Mouse (Mus musculus): Measurements from ENCODE around the gene C1d.
"Not testable (repeated sequence)": the region's sequence is repeated elsewhere in the genome, so short reads cannot be mapped to it uniquely, and the experiment has no call there.

The C1d gene

DNA sequence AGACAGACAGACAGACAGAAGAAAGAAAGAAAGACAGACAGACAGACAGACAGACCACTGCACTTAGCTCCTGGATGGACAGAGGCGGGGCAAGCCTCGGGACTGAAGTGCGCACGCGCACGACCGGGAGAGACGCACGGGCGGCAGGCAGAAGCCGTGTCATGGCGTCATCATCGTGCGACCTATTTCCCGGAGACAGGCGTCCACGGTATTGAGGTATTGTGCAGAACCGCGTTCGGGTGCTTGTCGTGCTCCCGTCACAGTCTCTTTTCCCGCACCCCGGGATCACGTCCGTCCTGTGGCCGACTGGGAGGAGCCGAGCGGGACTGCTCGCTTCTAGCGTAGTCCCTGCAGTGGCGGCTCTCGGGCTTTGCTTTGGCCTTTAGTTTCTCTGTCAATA, at the start of gene C1d:
Gene C1d (plus strand): TSS at position 137 of the 400 bp plus-strand sequence.
- peak; percentile 93 to 96 for DNase-seq (ENCODE audit: low spot score in 2 of 2)

DNA sequence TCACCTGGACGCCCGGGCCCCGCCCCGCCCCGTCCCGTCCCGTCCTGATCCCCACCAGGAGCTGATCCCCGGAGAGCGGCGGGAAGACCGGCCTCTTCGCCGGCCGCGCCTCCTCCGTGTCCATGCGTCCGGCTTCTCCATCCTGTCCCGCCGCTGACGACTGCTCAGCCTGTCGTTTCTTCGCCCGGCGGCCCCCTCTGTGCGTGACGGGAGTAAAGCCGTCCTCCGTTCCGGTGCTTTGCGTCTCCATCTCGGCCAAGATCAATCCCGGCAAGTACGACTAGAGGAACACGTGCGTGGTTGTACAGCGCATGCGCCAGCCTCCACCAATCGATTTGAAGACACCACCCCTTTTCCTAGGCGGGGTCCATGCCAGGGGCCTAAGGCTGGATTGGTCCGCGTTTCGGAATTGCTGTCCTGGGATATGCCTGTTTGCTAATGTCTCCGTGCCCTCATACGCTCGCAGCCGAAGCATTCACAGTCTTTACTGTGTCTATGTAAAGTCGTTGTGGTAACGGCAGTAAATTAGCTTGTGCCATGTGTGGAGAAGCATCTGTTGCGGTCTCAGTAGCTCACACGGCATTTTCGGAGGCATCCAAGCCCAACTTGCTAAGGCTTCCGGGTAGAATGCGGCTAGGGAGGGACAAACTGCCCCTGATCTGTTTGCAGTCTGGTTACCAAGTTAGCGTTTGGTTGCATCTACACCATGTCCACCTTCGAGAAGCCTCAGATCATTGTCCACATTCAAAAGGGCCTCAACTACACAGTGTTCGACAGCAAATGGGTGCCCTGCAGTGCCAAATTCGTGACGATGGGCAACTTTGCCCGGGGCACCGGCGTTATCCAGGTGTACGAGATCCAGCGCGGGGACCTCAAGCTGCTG, 45.9 kb upstream of the C1d start, which contains the start of gene Pno1:
Gene Pno1 (minus strand): TSS at position 311 of the 883 bp plus-strand sequence.
- peak; percentile 96 for DNase-seq (ENCODE audit: low spot score in 2 of 2)

DNA sequence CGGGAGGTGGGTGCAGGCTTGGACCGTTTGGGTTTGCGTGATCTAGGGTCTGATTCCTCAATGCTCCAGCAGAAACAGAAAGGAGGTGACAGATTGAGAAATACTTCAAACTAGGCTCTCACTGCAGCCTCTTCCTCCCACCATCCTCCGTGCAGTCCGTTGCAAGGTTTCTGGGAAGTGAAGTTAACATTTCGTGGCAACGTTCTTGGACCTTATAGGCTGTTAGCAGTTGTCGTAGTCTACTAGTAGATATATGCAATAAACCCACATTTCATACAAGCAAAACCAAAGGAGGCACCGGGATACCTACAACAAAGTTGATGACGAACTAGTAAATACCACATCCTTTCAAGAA, 45.3 kb upstream of the C1d start:
- no peak for DNase-seq (ENCODE audit: low spot score in 2 of 2)

DNA sequence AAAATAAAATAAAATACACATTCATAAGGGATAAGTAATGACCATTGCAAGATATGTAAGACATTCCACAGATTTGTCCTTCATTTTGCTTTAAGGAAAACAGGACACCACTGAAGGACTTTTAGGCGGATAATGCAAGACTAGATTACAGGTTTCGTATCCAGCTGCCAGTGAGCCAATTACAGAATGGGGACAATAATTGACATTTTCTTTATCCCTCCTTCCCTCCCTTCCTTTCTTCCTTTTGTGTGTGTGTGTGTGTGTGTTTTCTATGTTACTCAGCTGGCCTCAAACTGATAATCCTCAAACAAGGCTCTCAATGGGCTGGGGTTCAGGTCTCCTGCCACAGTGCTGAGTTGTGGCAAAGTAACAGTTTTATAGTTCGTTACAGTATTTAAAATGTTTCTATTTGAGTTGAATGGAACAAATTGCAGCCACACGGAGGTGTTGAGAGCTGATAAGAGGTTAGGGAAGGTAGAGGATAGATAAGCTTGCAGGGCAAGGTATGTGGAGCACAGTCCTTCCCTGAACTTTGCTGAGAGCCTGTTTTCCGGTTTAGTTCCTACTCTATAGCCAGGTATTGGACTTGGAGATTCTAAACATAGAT, 44.4 kb upstream of the C1d start:
- DNase-seq (ENCODE audit: low spot score in 2 of 2): no peak

DNA sequence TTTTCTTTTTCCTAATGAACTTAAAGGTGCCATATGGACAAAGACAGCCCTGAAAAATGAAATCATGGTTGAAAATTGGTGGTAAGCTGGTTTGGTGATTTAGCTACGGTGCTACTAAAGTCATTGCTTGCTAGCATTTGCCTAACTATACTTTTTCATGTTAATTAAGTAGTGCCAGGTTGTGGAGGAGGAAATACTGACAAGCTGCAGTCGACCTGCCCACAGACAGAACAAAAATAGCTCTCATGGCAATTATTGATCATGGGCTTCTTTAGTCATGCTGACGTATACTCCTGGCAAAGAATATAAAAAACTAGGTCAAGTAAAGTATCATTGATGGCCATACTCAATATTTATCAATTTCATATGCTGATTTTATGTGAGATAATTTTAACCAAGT, 41.9 kb upstream of the C1d start:
- no peak for DNase-seq (ENCODE audit: low spot score in 2 of 2)

DNA sequence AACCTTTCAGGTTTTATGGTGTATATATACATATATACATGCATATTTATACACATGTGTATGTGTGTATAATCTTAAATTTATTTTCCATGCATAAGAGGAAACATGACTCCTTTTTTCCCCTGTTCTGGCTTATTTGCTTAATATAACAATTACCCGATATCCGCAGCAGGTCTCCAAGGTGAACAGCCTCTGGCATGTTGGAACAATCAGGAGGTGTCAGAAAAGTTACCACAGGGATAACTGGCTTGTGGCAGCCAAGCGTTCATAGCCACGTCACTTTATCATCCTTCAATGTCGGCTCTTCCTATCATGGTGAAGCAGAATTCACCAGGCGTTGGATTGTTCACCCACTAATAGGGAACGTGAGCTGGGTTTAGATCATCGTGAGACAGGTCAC, 36.3 kb upstream of the C1d start:
- no peak for DNase-seq (ENCODE audit: low spot score in 2 of 2)

DNA sequence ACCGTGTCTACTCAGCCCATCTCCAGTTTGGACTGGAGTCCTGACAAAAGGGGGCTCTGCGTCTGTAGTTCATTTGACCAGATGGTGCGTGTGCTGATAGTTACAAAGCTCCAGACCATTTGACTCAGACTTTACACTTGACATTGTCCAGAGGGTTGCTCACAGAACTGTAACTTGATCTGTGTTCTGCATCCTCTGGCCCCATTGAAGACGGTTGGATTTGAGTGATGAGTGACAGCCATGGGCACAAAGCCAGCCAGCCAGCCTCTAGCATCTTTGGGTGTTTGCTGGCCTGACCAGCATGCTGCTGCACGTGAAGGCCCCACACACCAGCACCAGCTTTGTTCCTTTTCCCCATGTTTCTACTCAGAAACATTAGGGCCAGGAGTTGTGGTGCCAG, 24.6 kb upstream of the C1d start:
- DNase-seq (ENCODE audit: low spot score in 2 of 2): no peak

DNA sequence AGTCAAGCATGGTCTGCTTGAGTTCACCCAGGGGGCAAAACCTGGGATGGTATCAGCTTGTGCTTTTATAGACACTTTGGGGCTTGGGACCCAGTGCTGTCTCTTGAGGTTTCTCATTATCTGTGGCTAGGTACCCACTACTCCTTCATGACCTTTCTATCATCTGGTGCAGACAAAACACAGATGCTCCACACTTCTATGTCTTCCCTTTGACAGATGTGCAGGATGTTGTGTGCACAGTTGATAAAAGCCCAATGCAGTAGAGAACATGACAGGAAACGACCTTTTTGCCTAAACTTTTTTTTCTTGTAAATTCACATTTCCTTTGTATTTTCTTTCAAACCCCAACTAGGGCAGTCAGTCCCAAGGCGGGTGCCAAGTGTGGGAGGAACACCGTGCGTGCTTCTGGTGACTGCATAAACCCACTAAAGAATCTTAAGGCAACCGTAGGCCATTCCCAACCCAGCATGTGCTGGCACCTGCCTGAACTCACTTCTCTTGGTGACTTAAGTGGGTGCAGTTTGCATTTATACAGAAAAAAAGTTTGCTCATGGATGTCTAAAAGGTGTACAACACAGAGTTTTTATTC, 20.8 kb upstream of the C1d start:
- DNase-seq (ENCODE audit: low spot score in 2 of 2): no peak

DNA sequence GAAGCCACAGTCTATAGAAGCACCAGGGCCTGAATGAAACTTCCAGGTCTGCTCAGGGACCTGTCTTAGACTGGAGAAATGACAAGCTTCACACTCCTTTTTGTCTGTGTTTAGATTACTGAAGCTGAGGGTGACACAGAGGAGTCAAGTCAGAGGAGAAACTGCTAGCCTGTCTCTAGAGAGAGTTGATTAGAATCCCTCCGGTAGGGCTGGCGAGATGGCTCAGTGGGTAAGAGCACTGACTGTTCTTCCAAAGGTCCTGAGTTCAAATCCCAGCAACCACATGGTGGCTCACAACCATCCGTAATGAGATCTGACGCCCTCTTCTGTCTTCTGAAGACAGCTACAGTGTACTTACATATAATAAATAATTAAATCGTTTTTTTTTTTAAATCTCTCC, 18.8 kb upstream of the C1d start:
- DNase-seq (ENCODE audit: low spot score in 2 of 2): not testable (repeated sequence)

DNA sequence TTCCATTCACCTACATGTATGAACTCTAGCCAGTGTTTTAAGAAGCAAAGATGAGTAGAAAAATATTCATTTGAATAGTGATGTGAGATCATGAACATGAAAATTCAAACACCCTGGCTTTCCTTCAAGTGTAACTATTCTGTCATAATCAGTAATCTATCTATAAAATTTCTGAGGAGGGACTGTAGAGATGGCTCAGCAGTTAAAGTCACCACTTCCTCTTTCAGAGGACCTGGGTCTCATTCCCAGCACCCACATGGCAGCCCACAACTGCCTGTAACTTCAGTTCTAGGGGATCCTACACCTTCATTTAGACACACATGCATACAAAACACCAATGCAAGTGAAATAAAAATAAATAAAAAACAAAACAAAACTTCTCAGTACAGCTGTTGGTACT, 8.7 kb upstream of the C1d start:
- no peak for DNase-seq (ENCODE audit: low spot score in 2 of 2)

DNA sequence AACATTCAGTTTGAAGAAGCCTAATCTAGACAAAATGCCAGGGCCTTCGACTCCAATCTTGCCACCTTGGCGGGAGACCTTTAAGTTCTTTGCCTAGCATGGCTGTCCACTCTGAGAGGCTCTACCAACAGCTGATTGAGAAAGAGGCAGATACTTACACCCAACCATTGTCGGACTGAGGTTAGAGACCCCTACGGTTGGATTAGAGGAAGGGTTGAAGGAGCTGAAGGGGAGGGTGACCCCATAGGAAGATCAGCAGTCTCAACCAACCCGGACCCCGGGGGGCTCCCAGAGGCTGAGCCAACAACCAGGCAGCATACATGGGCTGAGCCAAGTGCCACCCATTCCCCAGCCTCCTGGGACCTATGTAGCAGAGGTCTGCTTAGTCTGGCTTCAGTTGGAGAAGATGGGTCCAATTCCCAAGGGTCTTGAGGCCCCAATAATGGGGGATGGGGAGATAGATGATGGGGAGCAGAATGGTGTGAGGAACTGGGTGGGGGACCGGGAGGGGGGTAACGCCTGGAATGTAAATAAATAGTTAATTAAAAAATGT, 490 bp upstream of the C1d start:
- DNase-seq (ENCODE audit: low spot score in 2 of 2): peak; percentile 8 to 20

DNA sequence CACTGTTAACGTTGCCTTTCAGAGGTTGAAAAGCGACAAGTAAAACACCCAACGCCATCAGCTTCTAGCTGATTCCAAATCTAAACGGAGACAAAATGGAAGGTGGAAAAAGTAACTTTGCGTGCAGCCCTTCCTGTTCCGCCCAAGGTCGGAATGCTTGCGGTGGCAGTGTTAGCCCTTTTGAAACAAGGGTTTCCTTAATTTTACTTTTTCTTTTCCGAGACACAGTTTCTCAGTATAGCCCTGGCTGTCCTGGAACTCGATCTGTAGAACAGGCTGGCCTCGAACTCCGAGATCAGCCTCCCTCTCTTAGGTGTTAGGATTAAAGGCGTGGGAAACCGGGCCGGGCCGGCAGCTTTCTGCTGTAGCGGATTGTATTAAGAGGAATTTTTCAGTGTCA, 482 bp downstream of the C1d start:
- peak in 1 of 2 experiments; percentile 12 for DNase-seq (ENCODE audit: low spot score in 2 of 2)

DNA sequence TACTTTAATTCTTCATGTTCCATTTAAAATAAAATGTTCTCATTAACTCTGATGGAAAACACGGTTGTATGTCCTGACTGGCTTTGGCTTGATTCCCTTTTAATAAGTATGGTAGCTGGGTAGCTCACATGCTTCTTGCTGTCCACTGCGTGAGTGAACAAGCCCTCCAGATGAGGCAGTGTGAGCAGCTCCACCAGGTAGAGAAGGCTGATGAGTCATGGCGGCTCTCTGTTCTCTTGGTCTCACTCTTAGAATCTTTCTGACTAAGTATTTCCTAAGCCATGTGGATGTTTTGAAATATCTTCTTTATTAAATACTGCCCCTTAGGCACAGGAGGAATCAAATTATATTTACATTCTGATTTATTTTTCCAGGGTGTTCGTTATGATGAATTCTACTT, 9.8 kb downstream of the C1d start:
- DNase-seq (ENCODE audit: low spot score in 2 of 2): no peak

DNA sequence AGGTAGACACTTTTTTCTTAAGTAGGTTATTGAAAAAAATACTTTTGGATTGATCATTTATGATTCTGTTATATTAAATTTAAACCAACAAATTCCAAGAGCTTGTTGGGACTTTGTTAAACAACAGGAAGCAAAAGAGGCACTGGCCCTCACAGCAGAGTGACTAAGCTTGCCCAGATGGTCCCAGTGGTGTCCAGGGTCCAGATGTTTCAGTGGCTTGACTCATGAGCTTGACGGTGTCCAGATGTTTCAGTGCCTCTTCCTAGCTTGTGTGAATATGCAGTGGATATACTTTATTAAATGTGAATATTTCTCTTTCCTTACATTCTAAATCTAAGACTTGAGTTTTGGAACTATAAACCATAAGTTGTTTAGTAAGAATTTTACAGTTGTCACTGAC, 11.4 kb downstream of the C1d start:
- DNase-seq (ENCODE audit: low spot score in 2 of 2): no peak

DNA sequence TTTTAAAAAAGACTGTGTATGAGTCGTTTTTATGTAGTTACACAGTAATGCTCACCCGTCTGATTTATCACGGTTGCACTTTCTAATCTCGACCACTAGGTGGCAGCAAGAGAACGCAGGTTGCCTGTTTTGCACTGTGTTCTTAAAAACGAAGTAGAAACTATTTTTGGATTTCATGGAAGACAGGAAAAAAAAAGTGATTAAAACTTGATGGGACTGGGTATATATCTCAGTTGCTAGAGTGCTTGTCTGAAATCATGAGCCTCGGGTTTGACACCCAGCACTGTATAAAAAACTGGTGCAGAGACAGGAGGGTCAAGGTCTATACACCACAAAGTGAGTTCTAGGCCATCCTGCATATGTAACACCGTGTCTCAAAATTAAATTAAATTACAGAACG, 22.6 kb downstream of the C1d start:
- peak in 1 of 2 experiments; percentile 34 for DNase-seq (ENCODE audit: low spot score in 2 of 2)

DNA sequence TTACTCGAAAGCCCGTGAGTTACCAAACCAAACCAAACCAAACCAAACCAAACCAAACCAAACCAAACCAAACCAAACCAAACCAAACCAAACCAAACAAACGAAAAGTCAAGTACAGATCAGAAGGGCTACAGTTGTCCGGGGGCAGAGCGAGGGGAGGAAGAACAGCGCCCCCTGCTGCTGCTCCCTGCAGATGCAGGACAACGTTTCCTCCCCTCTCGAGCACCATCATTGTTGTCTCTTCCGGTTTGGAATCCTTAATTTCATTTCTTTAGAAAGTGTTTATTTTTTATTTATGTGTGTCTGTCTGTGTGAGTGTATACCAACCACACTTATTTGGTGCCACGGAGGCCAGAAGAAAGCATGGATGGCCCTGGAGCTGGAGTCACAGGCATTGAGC, 26.7 kb downstream of the C1d start:
- DNase-seq (ENCODE audit: low spot score in 2 of 2): no peak

DNA sequence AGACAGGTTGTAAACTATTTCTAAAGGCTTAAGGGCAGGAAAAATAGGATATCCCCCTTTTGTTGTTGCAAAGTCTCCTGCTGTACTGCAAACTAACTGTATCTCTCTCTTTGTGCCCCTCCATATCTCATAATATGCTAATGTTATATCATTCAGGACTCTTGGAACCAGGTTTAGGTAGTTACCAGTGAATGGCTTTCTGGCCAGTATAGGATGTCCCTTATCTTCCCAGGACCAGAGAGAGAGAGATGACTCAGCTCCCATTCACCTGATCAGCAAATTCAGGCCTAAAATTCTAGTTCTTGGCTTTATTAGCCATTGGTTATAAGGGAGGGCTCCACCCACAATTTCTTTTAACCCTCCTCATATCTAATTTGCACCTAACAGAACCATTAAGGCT, 31.5 kb downstream of the C1d start:
- DNase-seq (ENCODE audit: low spot score in 2 of 2): no peak

DNA sequence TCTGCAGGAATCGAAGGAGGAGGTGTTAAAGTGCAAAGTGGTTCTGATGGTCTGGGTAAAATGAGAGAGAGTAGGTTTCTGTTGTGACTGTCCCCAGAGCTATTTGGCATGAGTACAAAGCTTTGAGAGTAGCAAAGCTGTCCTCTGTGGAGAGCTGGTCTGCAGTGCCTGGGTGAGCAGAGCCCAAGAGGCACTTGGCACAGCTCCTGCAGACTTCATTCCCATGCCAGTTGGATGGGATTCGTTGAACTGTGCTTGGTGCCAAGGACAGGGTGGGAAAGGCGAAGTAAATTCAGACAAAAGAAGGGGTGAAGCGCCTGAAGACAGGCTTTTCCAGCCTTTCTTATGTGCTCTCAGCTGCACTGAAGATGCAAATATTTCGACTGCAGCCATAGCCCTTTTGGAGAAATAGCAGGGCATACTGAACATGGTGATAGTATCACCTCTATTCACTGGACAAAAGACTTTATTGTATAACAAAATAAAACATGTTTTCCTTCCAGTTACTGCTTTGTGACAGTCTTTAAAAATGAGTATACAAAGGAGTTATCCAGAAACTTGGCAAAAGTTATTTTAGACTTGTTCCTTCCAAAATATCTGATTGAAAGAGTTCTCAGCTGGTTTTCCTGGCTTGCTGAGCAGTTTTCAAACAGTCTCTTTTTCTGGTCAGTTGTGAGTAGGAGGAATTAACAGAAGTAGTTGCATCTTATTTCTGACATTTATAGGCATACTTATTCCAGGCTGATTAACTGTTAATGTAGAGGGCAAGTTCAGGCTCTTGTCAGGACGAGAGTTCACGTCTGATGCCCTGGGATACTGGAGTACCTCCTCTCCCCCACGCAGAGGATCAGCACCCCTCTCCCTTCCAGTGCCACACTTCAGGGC, 48.9 kb downstream of the C1d start:
- peak; percentile 48 to 60 for DNase-seq (ENCODE audit: low spot score in 2 of 2)

DNA sequence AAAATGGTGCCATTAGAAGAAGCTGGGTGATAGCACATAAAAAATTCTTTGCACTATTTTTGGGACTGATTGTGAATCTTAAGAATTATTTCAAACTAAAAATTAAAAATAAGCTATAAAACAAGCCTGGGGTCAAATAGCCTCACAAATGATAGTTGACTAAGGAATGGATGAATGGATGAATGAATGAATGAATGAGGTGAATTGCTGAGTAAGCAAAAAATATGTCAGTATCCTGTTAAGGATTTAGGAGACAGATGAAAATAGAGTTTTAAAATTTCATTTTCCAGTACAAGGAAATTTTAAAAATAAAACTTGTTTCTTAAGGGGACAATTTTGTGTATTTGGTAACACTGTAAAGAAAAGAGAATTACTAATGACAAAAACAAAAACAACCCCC, 50.1 kb downstream of the C1d start:
- no peak for DNase-seq (ENCODE audit: low spot score in 2 of 2)
